Mouse (Mus musculus) bone marrow, adult 2 months (tissue): ENCODE results near the gene Trabd2b.

ENCODE experiments used
- CTCF ChIP-seq: fragments of 200-500 bp; IDR thresholded peaks from 2 replicates; pipeline ENCODE4 v1.5.1; 2011; ENCODE audit warnings: low read length, control low read depth; ENCODE audit not compliant: control insufficient read depth, insufficient read depth
- POLR2A ChIP-seq: fragments of 200-500 bp; IDR thresholded peaks from 2 replicates; pipeline ENCODE4 v1.6.1; 2011; ENCODE audit warnings: low read depth, mild to moderate bottlenecking, control low read depth, low read length, borderline replicate concordance; ENCODE audit not compliant: control insufficient read depth

DNA sequence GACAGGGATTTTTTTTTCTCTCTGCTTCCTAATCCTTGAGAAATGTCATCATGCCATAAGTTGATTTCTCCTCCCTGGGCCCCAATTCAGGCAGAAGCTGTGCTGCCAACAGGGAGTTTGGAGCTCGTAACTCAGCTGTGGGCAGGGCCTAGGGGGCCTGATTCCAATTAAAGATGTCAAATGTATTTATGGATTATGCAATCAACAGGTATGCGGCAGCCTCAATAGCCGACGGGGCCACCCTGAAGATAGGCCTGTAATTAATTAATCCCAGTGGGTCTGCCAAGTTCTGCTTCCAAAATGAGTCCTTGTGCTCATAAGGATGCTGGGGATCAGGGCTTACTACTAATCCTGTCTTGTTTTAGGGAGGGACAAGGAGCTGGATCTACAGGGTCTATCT is 135.6 kb downstream of the Trabd2b start:
- no peak for TF ChIP-seq CTCF
- no peak for TF ChIP-seq POLR2A
